Mouse (Mus musculus) midbrain, embryonic 12.5 days (tissue): ENCODE results near the gene Tmco3. TPM values are rescaled to one million over a fixed set of nuclear protein-coding genes. Genes with fewer than 3 reads are reported as not detected.

Experiments
- ATAC-seq: fragments of 200-750 bp; cut with Nextera tagmentation; 2 replicates; pipeline ENCODE4 v1.8.0; 2017; ENCODE audit warnings: low read depth, moderate TSS enrichment, moderate library complexity; ENCODE audit not compliant: low FRiP score
- H3K27ac ChIP-seq: fragments of 300-500 bp; sonication (generic); replicated peaks from 2 replicates; pipeline ENCODE4 v1.5.1; 2016; ENCODE audit warnings: mild to moderate bottlenecking
- H3K27me3 ChIP-seq: fragments of 300-500 bp; sonication (generic); 2 replicates; pipeline ENCODE4 v1.6.1; 2016; ENCODE audit warnings: mild to moderate bottlenecking
- H3K36me3 ChIP-seq: fragments of 300-500 bp; sonication (generic); 2 replicates; pipeline ENCODE4 v1.6.1; 2016
- H3K4me1 ChIP-seq: fragments of 300-500 bp; sonication (generic); 2 replicates; pipeline ENCODE4 v1.6.1; 2016
- H3K4me2 ChIP-seq: fragments of 300-500 bp; sonication (generic); replicated peaks from 2 replicates; pipeline ENCODE4 v1.6.1; 2016; ENCODE audit warnings: mild to moderate bottlenecking, moderate library complexity
- H3K4me3 ChIP-seq: fragments of 300-500 bp; sonication (generic); 2 replicates; pipeline ENCODE4 v1.5.1; 2016; ENCODE audit warnings: mild to moderate bottlenecking
- H3K9ac ChIP-seq: fragments of 300-500 bp; sonication (generic); replicated peaks from 2 replicates; pipeline ENCODE4 v1.6.1; 2016; ENCODE audit warnings: mild to moderate bottlenecking, moderate library complexity
- H3K9me3 ChIP-seq: fragments of 300-500 bp; sonication (generic); 2 replicates; pipeline ENCODE4 v1.6.1; 2016; ENCODE audit warnings: mild to moderate bottlenecking
- WGBS: fragments of 180-500 bp; shearing (Covaris S2); methylation state at CpG from one replicate; pipeline ENCODE4 v1.1.7; 2016; 5-methylcytosine and 5-hydroxymethylcytosine counted together
- polyA plus RNA-seq: library from polyadenylated mRNA; unstranded; fragments of >200 nt; fragmentation: Nextera tagmentation; extraction: Ambion mirVana; gene quantifications from 2 replicates; pipeline ENCODE4 v1.2.1, GENCODE M21; 2016

Tmco3 gene
- polyA plus RNA-seq, 1 experiment from 2014 or later = 47.8 TPM

DNA sequence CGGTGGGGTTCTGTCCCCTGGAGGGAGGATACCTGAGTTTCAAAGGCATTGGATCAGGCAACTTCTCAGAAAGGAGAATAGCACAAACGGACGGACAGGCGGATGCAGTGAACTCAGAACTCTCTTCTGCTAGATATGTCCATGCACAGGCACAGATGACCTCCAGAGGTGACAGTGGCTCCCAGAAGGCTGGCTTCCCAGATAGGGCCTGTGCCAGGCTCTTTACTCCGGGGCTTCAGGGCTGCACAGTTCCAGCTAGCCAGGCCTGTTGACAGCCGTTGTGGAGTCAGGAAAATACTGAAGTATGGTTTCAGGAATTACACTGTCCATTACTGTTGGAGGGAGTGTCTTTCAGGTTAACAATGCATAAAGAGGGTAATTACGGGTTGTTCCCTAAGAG is 62.1 kb downstream of the Tmco3 start:
- no peak overlapping the region for H3K27ac ChIP-seq
- H3K4me3 ChIP-seq = no peak overlapping the region
- ATAC-seq = no peak
- H3K36me3 ChIP-seq = peaks cover 97% of the 10 kb centered on the region
- no peaks in the 10 kb centered on the region for H3K9me3 ChIP-seq
- H3K4me1 ChIP-seq = no peaks in the 10 kb centered on the region
- WGBS = 92% methylated on average over 7 of the region's 7 CpGs
- H3K4me2 ChIP-seq = no peak overlapping the region
- no peaks in the 10 kb centered on the region for H3K27me3 ChIP-seq
- H3K9ac ChIP-seq = no peak overlapping the region

- no peak for ATAC-seq
- Histone ChIP-seq H3K36me3 (peaks cover 96% of the 10 kb centered on the region), H3K9ac (no peak overlapping the region), H3K27me3 (no peaks in the 10 kb centered on the region), H3K4me1 (no peaks in the 10 kb centered on the region), H3K27ac (no peak overlapping the region), H3K4me2 (no peak overlapping the region), H3K4me3 (no peak overlapping the region), H3K9me3 (no peaks in the 10 kb centered on the region)
- WGBS = 90% methylated on average over 5 of the region's 5 CpGs
These were observed 63.6 kb downstream of the Tmco3 start for GRCm38 (mm10) chr8:13351593-13351992.

DNA sequence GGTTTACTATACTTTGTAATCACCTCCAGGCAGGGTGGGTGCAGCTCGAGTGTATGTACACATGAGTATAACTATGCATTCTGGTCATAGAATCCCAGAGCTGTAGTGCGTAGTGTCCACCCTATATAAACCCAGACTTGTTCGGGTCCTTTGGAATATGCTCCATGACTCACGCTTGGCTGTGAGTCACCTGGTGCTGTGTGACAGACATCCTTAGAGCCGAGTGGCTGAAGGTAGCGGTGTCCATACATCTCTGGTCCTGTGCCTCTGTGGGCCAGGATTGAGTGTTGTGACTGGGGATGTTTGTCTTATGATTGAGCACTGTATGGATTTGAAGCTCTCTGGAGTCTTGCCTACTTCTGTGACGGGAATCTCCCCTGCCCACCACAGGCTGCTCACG is 64.6 kb downstream of the Tmco3 start:
- Histone ChIP-seq H3K4me3 (no peak overlapping the region), H3K27ac (no peak overlapping the region), H3K9ac (no peak overlapping the region), H3K36me3 (peaks cover 96% of the 10 kb centered on the region), H3K4me2 (no peak overlapping the region), H3K27me3 (no peaks in the 10 kb centered on the region), H3K9me3 (no peaks in the 10 kb centered on the region), H3K4me1 (no peaks in the 10 kb centered on the region)
- whole genome bisulfite sequencing = 89% methylated on average over 8 of the region's 8 CpGs
- ATAC-seq = no peak

DNA sequence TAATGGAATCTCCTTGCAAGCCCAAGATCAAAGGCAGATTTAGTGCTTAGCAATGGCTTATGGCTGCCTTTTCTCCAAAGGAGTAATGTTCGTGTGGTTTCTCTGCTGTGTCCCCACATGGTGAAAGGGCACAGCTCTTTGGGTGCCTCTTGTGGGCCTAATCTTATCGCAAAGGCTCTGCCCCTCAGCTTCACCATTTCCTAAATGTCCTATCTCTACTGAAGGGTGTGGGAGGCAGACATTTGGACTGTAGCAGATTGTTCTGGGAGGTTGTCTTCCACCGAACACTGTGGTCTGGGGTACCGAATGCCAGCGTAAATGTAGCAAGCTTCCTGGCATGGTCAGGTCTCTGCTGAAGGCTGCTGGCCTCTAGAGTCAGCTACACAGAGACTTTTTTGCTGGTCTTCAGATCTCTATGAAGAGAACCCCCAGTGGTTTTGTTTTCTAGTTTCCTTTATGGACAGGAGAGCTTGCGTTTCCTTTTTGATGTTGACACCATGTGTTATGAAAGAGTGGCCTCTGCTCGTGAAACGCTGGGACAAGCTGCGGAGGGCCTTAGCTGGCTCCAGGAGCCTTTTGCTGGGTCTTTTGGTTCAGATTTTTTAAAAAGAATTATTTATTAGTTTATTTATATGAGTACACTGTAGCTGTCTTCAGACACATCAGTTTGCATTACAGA is 65.3 kb downstream of the Tmco3 start:
- no peak overlapping the region for H3K4me3 ChIP-seq
- no peak overlapping the region for H3K9ac ChIP-seq
- H3K4me1 ChIP-seq = no peaks in the 10 kb centered on the region
- no peak overlapping the region for H3K27ac ChIP-seq
- WGBS = 85% methylated on average over 9 of the region's 9 CpGs
- H3K4me2 ChIP-seq = no peak overlapping the region
- H3K36me3 ChIP-seq = peaks cover 96% of the 10 kb centered on the region
- no peak for ATAC-seq
- no peaks in the 10 kb centered on the region for H3K27me3 ChIP-seq
- no peaks in the 10 kb centered on the region for H3K9me3 ChIP-seq

- no peaks in the 10 kb centered on the region for H3K9me3 ChIP-seq
- no peaks in the 10 kb centered on the region for H3K4me1 ChIP-seq
- H3K4me3 ChIP-seq = no peak overlapping the region
- no peak overlapping the region for H3K27ac ChIP-seq
- no peaks in the 10 kb centered on the region for H3K27me3 ChIP-seq
- no peak overlapping the region for H3K9ac ChIP-seq
- peaks cover 96% of the 10 kb centered on the region for H3K36me3 ChIP-seq
- ATAC-seq = no peak
- no peak overlapping the region for H3K4me2 ChIP-seq
- 87% methylated on average over 4 of the region's 4 CpGs for WGBS
These were observed 65.9 kb downstream of the Tmco3 start for GRCm38 (mm10) chr8:13353883-13354282.

- H3K9me3 ChIP-seq = no peaks in the 10 kb centered on the region
- no peak overlapping the region for H3K9ac ChIP-seq
- H3K4me2 ChIP-seq = no peak overlapping the region
- no peak overlapping the region for H3K27ac ChIP-seq
- H3K27me3 ChIP-seq = no peaks in the 10 kb centered on the region
- H3K4me1 ChIP-seq = no peaks in the 10 kb centered on the region
- ATAC-seq = no peak
- H3K36me3 ChIP-seq = peaks cover 96% of the 10 kb centered on the region
- 91% methylated on average over 6 of the region's 6 CpGs for WGBS
- no peak overlapping the region for H3K4me3 ChIP-seq
These were observed 68.2 kb downstream of the Tmco3 start for GRCm38 (mm10) chr8:13356221-13356620.

- Histone ChIP-seq H3K36me3 (peaks cover 96% of the 10 kb centered on the region), H3K4me3 (no peak overlapping the region), H3K9me3 (0 out of 2 replicates have a peak, but pooled peaks cover 4% of the 10 kb centered on the region), H3K4me2 (no peak overlapping the region), H3K27ac (no peak overlapping the region), H3K4me1 (no peaks in the 10 kb centered on the region), H3K27me3 (no peaks in the 10 kb centered on the region), H3K9ac (no peak overlapping the region)
- WGBS = 87% methylated on average over 10 of the region's 10 CpGs
- no peak for ATAC-seq
These were observed 68.7 kb downstream of the Tmco3 start for GRCm38 (mm10) chr8:13356681-13357080.

DNA sequence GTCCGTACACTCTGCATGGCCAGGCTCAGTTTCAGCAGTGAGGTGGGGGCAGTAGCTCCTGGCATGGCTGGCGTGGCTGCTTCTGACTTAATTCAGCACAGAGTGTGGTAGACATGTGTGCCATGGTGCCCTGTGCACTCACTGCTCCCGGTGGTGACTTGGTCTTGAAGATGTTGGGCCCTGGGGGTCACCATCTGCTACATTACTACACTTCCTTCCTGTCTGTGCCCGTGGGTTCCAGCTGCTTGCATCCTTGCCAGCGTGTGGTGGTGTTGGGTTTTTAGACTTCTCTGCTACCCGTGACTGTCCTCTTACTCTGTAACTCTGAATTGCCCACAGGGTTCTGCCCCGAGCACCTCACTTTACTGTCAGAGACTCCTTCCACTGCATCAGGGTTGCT is 72.2 kb downstream of the Tmco3 start:
- Histone ChIP-seq H3K27ac (no peak overlapping the region), H3K27me3 (no peaks in the 10 kb centered on the region), H3K4me3 (no peak overlapping the region), H3K9me3 (0 out of 2 replicates have a peak, but pooled peaks cover 6% of the 10 kb centered on the region), H3K36me3 (peaks cover 96% of the 10 kb centered on the region), H3K4me1 (no peaks in the 10 kb centered on the region), H3K4me2 (no peak overlapping the region), H3K9ac (no peak overlapping the region)
- WGBS = 97% methylated on average over 7 of the region's 7 CpGs
- no peak for ATAC-seq

- Histone ChIP-seq H3K9ac (no peak overlapping the region), H3K4me3 (no peak overlapping the region), H3K9me3 (0 out of 2 replicates have a peak, but pooled peaks cover 6% of the 10 kb centered on the region), H3K4me2 (no peak overlapping the region), H3K27me3 (no peaks in the 10 kb centered on the region), H3K4me1 (no peaks in the 10 kb centered on the region), H3K27ac (no peak overlapping the region), H3K36me3 (peaks cover 96% of the 10 kb centered on the region)
- no peak for ATAC-seq
- WGBS = 99% methylated on average over 6 of the region's 6 CpGs
These were observed 73.9 kb downstream of the Tmco3 start for GRCm38 (mm10) chr8:13361865-13362264.

Other genes starting within 250 kb of the Tmco3 start
- gene Proz, start 227.3 kb upstream of the Tmco3 start, polyA plus RNA-seq = 0.56 and 0.98 TPM in 2 replicates
- gene Pcid2, start 182.7 kb upstream of the Tmco3 start, polyA plus RNA-seq = 58.9 and 62.3 TPM in 2 replicates
- 82.1 and 86.1 TPM in 2 replicates for gene Cul4a, start 182.6 kb upstream of the Tmco3 start, polyA plus RNA-seq
- gene Lamp1, start 129.0 kb upstream of the Tmco3 start, polyA plus RNA-seq = 242 and 251 TPM in 2 replicates
- 16.4 and 17.1 TPM in 2 replicates for gene Grtp1, start 87.6 kb upstream of the Tmco3 start, polyA plus RNA-seq
- 0.28 TPM in 1 of 2 replicates, not detected in the other for gene Adprhl1, start 34.0 kb upstream of the Tmco3 start, polyA plus RNA-seq
- gene Dcun1d2, start 59 bp upstream of the Tmco3 start, polyA plus RNA-seq = 30.9 and 33.5 TPM in 2 replicates
- 173 and 178 TPM in 2 replicates for gene Tfdp1, start 50.6 kb downstream of the Tmco3 start, polyA plus RNA-seq
- gene Atp4b, start 108.6 kb downstream of the Tmco3 start, polyA plus RNA-seq = not detected in 2 replicates
- gene Grk1, start 116.9 kb downstream of the Tmco3 start, polyA plus RNA-seq = 0.03 TPM in 1 of 2 replicates, not detected in the other
- gene Tmem255b, start 147.0 kb downstream of the Tmco3 start, polyA plus RNA-seq = not detected in 2 replicates
- 17.0 and 18.0 TPM in 2 replicates for gene Gas6, start 206.3 kb downstream of the Tmco3 start, polyA plus RNA-seq